Comparison of ENCODE assay signal across 17 mouse cellular contexts in the genomic region with DNA sequence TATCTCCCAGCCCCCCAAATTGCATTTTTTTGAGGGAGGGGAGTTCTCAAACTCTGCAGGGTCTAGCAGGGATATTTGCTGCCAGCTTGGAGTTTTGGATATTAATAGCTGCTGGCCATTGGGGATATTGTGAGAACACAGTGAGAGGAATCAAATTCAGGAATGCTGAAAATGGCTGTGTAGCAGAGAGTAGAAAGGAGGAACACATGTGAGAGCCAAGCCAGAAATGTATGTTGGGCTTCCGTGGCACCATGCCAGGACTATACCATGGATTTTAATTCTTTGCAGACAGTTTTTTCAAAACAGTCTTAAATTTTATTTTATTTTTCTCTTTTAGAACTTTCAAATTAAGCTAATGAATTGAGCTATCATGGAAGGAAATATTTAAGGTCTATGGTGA.
"Had no signal": no experiment of that assay in that cellular context is flagged by ENCODE, and none has a peak within 500 bp of the region (broad histone marks: within the 10 kb centered on the region; RNA-seq: fewer than 3 reads in every experiment).

No protein-coding gene starts in this region.

- DNase-seq: kidney, adult 8-10 months; kidney, postnatal 25 days; layer of hippocampus, postnatal 36 days; lung, adult 2 months; lung, postnatal 10 days; thymus, adult 2 months; thymus, postnatal 25 days had no signal

- H3K27ac ChIP-seq: limb, embryonic 12.5 days; liver, embryonic 15.5 days; macrophage; midbrain, embryonic 15.5 days; neural tube, embryonic 13.5 days; stomach, embryonic 15.5 days had no signal

- H3K4me3 ChIP-seq: limb, embryonic 12.5 days; liver, embryonic 15.5 days; megakaryocyte, embryonic 14.5 days; midbrain, embryonic 15.5 days; neural tube, embryonic 13.5 days; stomach, embryonic 15.5 days had no signal

- H3K27me3 ChIP-seq: limb, embryonic 12.5 days; liver, embryonic 15.5 days; megakaryocyte, embryonic 14.5 days; midbrain, embryonic 15.5 days; neural tube, embryonic 13.5 days; stomach, embryonic 15.5 days had no signal

- ATAC-seq: intestine, embryonic 16.5 days; midbrain, embryonic 15.5 days had no signal

- H3K4me1 ChIP-seq: limb, embryonic 12.5 days; liver, embryonic 15.5 days; midbrain, embryonic 15.5 days had no signal

- H3K4me2 ChIP-seq: limb, embryonic 12.5 days; liver, embryonic 11.5 days; liver, embryonic 15.5 days; midbrain, embryonic 11.5 days; midbrain, embryonic 15.5 days; neural tube, embryonic 13.5 days; stomach, embryonic 15.5 days had no signal

- H3K9me3 ChIP-seq: limb, embryonic 12.5 days; liver, embryonic 15.5 days; megakaryocyte, embryonic 14.5 days; midbrain, embryonic 15.5 days; neural tube, embryonic 13.5 days; stomach, embryonic 15.5 days had no signal

- H3K9ac ChIP-seq: limb, embryonic 12.5 days; liver, embryonic 15.5 days; midbrain, embryonic 15.5 days; neural tube, embryonic 13.5 days; stomach, embryonic 15.5 days had no signal
